Mouse (Mus musculus): ENCODE measurements around the gene Usp6nl.

GRCm38 (mm10) chr2:6293825-6294444, 28.5 kb upstream of the Usp6nl start:
- TF ChIP-seq CTCF (IDR thresholded peaks at IDR 0.05; ENCODE audit: low read depth) = no peak
- no peak for TF ChIP-seq EP300 (IDR thresholded peaks at IDR 0.05; ENCODE audit: low read depth)

Data from heart, postnatal 0 days (tissue).